Mouse (Mus musculus) layer of hippocampus, postnatal 10 days (tissue): ENCODE data around the gene B4galt1. TPM values are rescaled to one million over a fixed set of nuclear protein-coding genes. Genes with fewer than 3 reads are reported as not detected.
"Not testable (repeated sequence)": the region's sequence is repeated elsewhere in the genome, so short reads cannot be mapped to it uniquely, and the experiment has no call there.

ENCODE experiments used
- DNase-seq, 2 experiments: peaks; one replicate each; pipeline ENCODE4 v3.0.0; 2021; ENCODE audit warnings: low spot score in 2 of 2
- total RNA-seq, 2 experiments: library from RNA; stranded (reverse); gene quantifications; 2 replicates each; pipeline ENCODE4 v1.2.3; 2021

B4galt1 gene
- total RNA-seq, 2 experiments from 2014 or later, result 6.5 to 7.0 TPM

DNA sequence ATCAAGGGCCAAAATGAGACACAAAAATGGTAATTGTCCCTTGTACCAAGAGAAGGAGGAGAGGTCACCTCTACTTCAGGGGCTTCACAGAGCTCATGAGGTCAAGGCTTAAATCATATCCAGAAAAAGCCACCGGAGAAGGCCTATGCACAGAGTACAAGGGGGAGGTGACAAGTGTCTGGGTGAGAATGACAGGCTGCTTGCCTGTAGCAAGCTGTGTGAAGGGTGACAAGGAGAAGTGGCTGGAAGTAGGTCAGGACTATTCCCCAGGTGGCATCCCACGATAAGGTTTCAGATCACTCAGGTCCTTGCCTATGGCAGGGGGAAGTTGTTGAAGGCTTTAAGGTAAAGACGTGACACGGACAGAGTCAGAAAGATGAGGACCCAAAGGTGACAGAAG, 33.8 kb downstream of the B4galt1 start:
- DNase-seq, result no peak

DNA sequence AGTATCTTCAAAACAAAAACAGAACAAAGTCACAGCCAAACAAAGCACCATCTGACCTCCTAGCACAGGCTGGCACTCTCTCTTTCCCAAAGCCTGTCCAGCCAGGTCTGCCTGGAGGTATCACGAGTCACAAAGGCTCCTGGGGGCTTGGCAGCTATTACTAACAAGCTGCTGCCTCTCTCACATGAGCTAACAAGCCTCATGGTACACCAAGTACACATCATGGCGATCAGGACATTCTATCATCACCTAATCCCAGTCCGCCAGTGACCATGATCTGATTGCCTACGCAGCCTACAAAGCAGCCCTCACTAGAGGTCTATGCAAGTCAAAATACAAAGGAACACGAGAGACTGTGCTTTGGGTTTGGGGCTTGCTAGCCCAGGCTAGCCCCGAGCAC, 34.7 kb downstream of the B4galt1 start:
- DNase-seq, result no peak

DNA sequence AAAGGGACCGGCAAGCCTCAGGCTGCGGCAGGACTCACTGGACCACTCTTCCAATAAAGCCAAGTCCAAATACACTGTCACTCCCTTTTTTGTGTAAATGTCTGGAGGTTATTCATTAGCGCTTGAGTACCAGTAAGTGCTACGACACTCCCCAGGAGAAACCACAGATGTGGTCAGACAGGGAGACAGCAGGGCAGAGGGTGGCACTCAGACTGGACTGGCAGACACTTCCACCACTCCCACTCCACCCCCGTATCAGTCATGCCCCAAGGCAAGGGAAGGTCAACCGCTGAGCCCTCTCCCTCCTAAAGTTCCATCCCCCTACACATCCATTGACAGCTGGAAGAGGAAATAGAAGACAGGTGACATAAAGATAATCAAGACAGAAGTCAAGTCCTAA, 35.4 kb downstream of the B4galt1 start:
- no peak for DNase-seq

DNA sequence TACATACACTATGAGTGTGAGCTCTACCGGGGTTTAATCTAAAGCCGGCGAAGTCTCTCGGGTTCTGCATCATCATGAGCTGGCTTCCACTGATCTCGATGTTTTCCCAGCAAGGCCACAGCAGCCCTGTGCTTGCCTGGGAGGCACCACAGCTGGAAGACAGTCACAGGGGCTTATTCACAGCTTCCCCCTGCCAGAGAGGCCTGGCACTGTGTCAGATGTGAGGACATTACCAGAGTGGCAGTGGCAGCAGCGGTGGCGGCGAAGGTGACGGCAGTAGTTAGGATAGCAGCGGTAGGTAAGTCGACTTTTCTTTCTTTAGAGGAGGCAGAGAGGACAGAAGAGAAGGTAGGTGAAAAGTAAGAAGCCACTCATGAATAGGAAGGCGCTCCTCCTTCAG, 35.9 kb downstream of the B4galt1 start:
- DNase-seq, result no peak

DNA sequence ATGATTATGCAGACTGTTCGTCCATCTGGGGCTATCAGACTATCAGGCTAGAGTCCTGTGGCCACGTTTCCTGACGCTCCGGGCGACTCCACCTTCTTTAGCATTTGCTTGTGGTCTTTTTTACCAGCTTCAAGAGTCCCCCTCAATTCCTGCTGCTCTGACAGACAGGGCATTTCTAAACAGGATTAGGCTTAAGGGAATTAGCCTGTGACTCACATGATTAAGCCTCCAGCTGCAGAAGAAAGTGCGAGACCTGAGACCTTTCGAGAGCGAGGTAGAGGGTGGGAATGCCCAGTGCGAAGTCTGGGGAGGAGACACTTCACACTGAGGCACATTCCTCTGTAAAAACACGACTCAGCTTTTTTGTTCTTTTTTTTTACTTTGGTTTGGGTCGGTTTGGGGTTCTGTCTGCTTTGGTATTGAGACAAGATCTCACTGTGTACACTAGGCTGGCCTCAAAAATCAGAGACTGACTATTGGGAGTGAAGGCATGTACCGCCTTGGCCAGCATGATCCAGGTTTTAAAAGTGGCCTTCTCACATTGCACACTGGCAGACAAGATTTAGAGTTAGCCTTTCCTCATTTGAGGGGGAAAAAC, 37.9 kb downstream of the B4galt1 start:
- DNase-seq, result no peak

DNA sequence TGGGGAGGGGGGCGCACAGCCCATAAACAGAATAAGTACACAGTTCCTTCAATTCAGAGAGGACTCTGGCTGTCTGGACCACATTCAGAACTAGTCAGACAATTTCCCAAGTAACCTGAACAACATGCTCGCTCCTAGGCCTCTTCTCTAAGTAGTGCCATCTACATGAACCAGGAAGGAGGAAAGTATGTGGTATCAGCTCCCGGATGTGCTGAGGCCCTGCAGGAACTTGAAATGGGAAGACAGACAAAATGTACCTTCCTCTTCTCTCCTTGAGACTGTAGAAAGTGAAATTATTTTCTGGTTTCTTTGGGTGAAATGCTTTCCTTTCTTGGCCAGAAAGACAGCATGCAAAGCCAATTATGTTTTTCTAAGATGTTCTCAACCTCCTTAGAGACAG, 38.7 kb downstream of the B4galt1 start:
- no peak for DNase-seq

DNA sequence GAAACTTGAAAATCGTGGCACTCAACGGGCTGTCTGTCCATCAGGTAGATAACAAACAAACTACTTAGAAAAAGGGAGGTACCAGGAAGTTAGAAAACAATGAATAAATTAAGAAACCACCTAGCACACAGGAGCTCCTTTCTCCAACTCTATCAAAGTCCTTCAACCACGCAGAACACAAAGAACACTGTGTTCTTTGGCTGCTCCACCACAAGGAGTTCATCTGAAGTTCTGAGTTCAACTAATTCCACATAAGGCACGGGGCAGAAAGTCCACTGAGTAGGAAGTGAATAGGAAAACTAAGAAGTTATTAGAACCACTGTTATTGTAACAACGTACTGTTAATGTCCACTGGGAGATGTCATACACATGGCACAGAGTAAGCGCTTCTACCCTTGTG, 39.4 kb downstream of the B4galt1 start:
- no peak for DNase-seq

DNA sequence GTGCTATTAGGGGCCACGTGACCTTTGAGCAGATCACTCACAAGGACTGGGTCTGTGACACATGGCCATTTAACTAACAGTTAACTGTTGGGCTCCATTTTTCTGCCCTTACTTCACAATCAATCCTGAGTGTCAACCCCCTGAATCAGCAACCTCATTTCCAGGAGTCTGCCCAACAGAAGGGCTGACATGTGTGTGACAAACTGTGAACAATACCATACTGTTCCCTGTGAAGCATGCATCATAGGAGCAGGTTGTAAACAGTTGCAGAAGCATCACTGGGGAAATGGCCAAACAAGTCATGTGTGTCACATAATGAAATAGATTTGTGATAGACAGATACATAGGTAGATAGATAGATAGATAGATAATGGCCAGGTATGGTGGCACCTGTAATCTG, 40.9 kb downstream of the B4galt1 start:
- DNase-seq, result no peak

DNA sequence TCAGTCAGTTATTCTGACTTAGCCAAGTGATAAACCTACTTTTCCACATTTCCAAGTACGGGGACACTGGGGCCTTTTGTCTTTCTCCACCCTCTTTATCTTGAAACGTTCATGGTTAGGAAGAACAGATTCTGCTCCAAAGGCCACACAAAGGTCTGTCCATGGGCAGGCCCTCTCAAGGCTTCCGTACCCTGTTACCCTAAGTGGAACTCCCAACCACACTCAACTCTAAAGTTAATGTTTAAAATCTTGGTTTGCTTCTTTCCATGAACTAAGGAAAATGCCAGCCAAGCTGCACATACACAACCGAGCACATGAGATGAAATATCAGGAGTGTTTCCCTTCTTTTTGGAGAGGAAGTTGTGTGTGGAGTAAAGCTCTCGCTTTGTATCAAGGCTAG, 43.3 kb downstream of the B4galt1 start:
- DNase-seq, result no peak

DNA sequence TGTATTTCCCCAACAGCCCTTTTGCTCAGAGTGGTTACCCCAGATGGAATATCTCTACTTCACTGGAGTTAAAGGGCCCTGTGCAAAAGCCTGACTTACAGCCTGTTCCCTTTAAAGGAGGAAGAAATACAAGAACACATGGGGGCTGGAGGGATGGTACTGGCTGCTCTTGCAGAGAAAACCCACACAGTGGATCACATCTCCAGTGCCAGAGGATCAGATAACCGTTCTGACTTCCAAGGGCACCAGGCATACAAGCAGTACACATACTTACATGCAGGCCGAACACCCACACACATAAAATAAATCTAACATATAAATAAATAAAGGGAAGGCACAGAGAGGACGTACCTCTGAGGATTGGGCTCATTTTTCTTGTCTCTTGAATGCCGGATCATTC, 46.4 kb downstream of the B4galt1 start:
- DNase-seq, result no peak

DNA sequence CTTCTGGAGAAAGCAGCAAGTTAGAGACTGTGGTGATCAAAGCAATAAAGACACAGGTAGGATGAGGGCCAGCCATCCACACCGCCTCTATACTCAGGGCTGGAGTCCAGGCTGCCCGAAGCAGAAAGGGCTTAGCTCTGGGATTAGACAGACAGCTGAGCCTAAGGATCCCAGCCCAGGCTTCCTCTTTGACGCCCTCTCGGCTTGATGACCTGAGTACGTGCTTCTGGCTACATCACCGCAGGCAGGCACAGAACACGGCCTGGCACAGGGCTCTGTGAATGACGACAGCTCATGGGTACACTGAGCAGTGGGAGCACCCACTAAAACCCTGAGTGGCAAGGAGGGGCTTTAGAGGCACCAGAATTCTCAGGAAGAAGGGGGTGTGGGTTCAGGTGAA, 48.4 kb downstream of the B4galt1 start:
- DNase-seq, result no peak

DNA sequence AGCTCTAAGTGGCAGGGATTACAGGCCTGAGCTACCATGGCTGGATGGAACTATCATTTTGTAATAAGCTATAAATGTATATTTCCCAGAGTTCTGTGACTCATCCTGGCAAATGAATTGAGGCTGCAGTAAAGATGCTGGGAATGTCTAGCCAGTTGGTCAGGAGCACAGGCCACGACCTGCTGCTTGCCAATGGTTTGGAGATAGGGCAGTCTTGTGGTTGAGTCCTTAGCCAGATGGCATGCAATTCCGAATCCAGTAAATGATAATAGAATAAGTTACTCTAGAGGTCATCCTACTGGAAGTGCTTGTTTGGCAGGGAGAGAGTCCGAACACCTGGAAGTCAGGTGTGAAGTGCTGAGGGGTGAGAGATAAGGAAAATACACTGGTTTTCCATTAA, 51.0 kb downstream of the B4galt1 start:
- DNase-seq, result no peak

DNA sequence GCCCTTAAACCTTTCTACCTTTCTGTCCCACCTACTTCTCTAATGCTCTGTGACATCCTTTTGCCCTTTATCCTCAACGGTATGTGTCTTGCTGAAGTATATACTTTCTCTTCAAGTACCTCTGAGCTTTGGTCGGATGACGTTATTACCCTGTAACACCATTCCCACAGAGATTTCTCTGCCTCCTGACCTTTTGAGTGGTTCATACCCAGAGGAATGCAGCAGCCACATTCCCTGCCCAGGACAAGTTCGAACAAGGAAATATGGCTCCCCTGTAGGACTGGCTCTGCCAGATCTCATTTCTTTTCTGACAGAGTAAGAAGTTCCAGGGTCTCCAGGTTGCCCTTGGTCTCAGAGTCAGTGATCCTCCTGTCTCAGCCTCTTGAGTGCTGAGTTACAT, 51.9 kb downstream of the B4galt1 start:
- no peak for DNase-seq

DNA sequence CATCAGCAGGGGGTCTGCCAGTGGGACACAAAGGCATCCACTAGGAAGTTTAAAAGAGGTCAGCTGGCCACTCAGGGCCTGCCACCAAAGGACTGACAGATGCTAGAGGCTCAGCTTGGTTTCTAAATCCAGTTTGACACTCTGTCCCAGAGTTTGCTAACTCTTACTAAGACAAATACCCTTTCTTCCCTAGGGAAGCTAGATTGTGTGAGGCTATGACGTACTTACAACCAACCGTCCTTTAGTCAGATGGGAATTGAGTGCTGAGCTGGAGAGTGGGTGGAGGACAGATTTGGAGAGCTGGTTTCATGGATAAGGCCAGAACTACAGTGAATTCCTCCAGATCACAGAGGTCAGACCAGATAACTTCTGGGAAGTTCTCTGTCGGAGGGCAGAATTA, 52.9 kb downstream of the B4galt1 start:
- no peak for DNase-seq

DNA sequence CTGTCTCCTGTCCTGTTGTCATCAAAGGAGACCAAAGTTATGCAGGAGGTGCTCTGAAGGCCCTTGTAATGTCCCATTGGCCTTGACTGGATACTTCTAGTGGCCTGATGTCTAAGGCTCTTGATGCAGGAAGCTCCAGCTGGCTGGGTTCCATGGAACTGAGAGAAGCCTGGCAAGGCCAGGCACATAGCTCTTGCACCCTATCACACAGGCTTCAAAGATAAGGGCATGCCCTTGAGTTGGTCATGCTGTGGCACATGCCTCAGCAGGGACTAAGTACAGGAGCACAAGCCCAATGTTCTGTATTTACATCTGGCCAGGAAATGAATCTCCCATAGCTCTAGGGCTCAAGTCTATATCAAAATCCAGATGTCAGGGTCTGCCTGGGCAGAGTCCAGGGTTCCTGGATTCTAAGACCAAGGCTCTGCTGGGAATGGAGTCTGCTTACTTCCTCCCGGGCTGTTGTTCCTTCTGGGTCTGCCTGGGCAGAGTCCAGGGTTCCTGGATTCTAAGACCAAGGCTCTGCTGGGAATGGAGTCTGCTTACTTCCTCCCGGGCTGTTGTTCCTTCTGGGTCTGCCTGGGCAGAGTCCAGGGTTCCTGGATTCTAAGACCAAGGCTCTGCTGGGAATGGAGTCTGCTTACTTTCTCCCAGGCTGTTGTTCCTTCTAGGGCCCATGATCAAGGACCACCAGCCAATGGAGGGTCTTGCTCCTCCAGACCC, 54.8 kb downstream of the B4galt1 start:
- DNase-seq, result not testable (repeated sequence)

DNA sequence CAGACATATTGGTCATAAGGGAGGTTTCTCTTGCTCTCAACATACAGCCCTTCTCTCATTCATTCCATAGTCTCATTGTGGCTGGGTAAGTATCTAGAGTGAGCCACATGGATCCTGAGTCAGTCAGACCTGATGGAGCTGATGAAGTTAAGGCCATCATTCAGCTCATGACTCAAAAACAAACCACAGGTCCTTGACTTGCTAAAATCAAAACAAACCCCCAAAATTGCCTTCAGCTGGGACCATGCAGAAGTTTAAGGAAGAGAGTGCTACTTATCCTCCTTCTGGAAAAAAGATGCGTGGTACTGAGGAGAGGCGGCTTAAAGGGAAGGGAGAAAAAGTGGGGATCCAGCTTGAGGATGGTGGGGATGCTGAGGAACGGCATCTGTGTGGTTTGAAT, 58.0 kb downstream of the B4galt1 start:
- no peak for DNase-seq

DNA sequence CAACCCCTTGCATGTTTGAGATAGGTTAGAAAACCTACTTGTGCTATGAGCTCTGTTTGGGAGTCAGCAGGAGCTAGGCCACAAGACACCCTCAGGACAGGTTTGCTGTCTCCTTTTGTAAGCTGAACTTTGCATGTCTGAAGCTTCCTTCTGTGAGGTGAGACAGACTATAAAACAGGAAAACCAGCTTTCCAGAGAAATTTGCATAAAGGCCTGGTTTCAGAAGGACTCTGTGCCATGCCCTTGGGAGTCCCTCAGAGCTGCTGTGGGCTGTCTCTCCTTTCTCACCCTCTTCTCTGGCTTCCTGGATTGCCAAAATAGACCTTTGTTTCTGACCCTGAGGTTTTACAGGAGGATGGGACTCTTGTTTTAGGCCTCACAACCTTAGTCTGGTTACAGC, 59.5 kb downstream of the B4galt1 start:
- DNase-seq, result no peak

DNA sequence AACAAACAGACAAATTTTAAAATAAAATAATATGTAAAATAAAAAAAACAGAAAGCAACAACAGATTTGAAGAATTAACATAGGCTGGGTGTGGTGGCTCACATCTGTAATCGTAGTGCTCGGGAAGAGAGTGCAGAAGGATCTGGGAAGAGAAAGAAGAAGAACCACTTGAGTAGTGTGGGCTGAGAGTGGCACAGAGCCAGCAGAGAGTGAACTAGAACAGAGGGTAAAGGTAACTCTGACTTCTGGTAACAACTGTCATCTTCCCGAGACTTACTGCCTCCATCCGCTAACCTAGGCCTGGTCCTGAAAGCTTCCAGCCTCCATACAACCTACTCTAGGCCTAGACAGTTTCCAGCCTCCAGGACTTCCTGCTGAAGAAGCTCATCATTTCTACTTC, 62.6 kb downstream of the B4galt1 start:
- DNase-seq, result no peak

DNA sequence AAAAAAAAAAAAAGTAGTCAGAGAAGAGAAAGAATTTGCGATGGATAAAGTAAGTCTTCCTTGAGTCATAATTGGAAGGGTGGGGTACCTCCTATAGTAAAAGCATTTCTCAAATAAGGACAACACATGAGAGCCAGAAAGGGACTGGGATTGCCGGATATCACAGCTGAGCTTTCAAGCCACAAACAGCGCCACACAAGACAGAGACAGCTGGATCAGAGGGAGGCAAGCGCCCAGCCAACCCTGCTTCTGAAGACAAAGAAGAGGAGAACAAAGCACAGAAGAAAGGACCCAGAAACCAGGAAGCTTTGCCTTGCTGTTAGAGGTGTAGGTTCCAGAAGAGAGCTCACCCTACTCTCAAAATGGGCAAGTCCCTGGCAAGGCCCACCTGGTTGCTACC, 67.2 kb downstream of the B4galt1 start:
- DNase-seq, result no peak

DNA sequence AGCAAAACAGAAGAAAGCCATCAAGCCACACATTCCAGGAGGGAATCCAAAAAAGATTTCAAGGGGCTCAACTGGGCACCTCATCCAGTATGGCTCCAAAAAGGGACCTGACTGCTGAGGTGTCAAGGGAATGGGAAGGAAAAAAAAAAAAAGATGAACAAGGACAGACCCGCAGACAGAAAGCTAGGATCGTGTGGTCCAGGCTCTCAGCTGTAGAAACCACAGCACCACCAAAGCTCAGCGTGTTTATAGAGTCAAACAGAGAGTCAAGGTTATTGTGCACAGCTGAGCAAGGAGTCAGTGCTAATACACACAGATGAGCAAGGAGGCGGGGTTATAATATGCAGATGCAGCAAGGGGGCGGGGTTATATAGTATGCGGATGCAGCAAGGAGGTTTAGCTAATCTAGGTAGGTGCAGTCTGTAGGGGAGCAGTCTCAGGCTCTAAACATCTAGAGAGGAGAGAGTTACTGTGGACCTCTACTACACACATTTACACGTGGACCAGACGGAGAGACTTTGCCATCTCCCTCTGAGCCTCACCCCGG, 68.1 kb downstream of the B4galt1 start:
- DNase-seq, result no peak

DNA sequence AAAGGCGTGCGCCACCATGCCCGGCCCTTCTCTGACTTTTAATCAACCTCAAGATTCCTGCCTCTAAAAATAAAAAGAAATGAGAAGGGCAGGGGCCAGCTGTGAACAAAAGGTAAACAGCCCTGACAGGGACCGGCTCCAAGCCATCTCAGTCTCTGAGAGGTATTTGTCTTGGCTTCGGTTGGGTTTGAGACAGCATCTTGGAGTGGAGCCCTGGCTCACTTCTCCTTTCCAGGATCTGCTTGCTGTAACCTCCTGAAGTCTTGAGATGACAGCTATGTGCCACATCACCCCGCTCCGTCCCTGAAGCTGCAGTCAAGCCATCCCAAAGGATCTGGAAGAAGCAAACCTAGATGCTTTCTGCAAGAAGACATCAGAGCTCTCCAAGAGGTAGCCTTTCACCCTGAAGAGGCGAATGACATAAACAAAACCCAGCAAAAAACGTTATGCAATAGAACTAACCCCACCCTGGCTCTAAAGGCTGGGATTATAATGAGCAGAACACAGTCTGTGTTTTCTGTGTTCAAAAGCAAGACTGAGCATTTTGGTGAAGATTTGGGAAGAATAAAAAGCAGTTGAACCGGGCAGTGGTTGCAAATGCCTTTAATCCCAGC, 69.1 kb downstream of the B4galt1 start:
- DNase-seq, result no peak

DNA sequence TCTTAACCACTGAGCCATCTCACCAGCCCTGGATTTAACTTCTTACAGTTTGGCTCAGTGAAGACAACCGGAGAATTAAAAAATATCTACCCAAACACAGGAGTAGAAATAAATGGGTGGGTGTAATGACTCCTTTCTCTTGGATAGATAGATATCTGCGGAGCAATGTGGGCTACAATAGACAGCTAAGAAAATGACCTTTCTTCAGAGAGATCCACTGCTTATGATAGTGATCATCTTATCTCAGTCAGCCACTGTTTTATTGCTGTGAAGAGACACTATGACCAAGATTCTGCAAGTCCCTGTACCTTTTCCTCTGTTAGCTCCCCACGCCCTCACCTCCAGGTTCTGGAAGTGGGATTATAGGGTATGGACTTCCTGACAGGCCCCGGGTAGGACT, 70.8 kb downstream of the B4galt1 start:
- no peak for DNase-seq
